Mouse (Mus musculus) liver, adult 2 months (tissue): Measurements from ENCODE around the gene Krtap1-3.

Experiments used
- CTCF ChIP-seq: fragments of 200-500 bp; IDR thresholded peaks from 2 replicates; pipeline ENCODE4 v1.5.1; 2011; ENCODE audit warnings: low read depth, low read length, control low read depth
- POLR2A ChIP-seq: fragments of 200-500 bp; IDR thresholded peaks from 2 replicates; pipeline ENCODE4 v1.6.1; 2011; ENCODE audit warnings: low read length, control low read depth; ENCODE audit not compliant: insufficient read depth; ENCODE audit errors: extremely low read depth

- TF ChIP-seq POLR2A (no peak), CTCF (no peak)
Measured at GRCm38 (mm10) chr11:99566530-99566929, 24.6 kb downstream of the Krtap1-3 start, which contains the start of gene Krtap3-1.
